Mouse (Mus musculus): Measurements from ENCODE around the gene Wdr82.

- TF ChIP-seq CTCF (IDR thresholded peaks at IDR 0.05; ENCODE audit: control insufficient read depth, insufficient read depth, insufficient read length) (no peak), USF1 (IDR thresholded peaks at IDR 0.05; ENCODE audit: low read depth) (no peak), CEBPB (IDR thresholded peaks at IDR 0.05; ENCODE audit: low read depth) (no peak), MAX (IDR thresholded peaks at IDR 0.05) (no peak)
Measured at GRCm38 (mm10) chr9:106175552-106176200, 4.9 kb downstream of the Wdr82 start.
